Mouse (Mus musculus) forebrain, embryonic 14.5 days (tissue): Measurements from ENCODE around the gene Elmo3. TPM values are rescaled to one million over a fixed set of nuclear protein-coding genes. Genes with fewer than 3 reads are reported as not detected.

Experiments
- microRNA counts: library from miRNA; unstranded; fragments of <30 nt; microRNA quantifications from one replicate; lab custom pipeline; 2016
- microRNA-seq: library from miRNA; unstranded; fragments of <30 nt; microRNA quantifications from one replicate; pipeline ENCODE4, GENCODE M21; 2016
- polyA plus RNA-seq: library from polyadenylated mRNA; unstranded; fragments of >200 nt; fragmentation: Nextera tagmentation; extraction: Ambion mirVana; gene quantifications from 2 replicates; pipeline ENCODE4 v1.2.1, GENCODE M21; 2014

The Elmo3 gene
- polyA plus RNA-seq, 1 experiment from 2014 or later = 0.70 TPM

MicroRNAs encoded within 50 kb of the gene (microRNA counts, 519-probe panel; counts per million panel counts)
- microRNA mmu-miR-328 (lab: Ali Mortazavi, UCI) = 3,670 counts per million, percentile 37 among the panel's probes with 10 or more counts

Small RNA genes within 50 kb of the gene (microRNA-seq; reads per million reads assigned to microRNA genes)
- gene Gm27320 (not detected), gene Mir328 (226 reads per million, percentile 67 among the genes with 10 or more reads in this experiment)

Other genes with a start within 250 kb of the Elmo3 start
- not detected in 2 replicates for gene Ces3b, start 221.8 kb upstream of the Elmo3 start, polyA plus RNA-seq
- gene Ces4a, start 173.8 kb upstream of the Elmo3 start, polyA plus RNA-seq = 0.09 TPM in 1 of 2 replicates, not detected in the other
- gene Cbfb, start 134.9 kb upstream of the Elmo3 start, polyA plus RNA-seq = 34.5 and 39.5 TPM in 2 replicates
- 35.4 and 38.9 TPM in 2 replicates for gene D230025D16Rik, start 80.5 kb upstream of the Elmo3 start, polyA plus RNA-seq
- gene B3gnt9, start 50.4 kb upstream of the Elmo3 start, polyA plus RNA-seq = 3.1 and 4.1 TPM in 2 replicates
- 14.8 and 21.8 TPM in 2 replicates for gene Tradd, start 41.0 kb upstream of the Elmo3 start, polyA plus RNA-seq
- 0.50 and 0.85 TPM in 2 replicates for gene Fbxl8, start 41.0 kb upstream of the Elmo3 start, polyA plus RNA-seq
- gene Hsf4, start 35.8 kb upstream of the Elmo3 start, polyA plus RNA-seq = 0.14 and 0.37 TPM in 2 replicates
- 2.9 and 3.0 TPM in 2 replicates for gene Nol3, start 29.5 kb upstream of the Elmo3 start, polyA plus RNA-seq
- 67.9 and 69.5 TPM in 2 replicates for gene 4931428F04Rik, start 15.7 kb upstream of the Elmo3 start, polyA plus RNA-seq
- gene Exoc3l, start 9.5 kb upstream of the Elmo3 start, polyA plus RNA-seq = 8.3 and 8.8 TPM in 2 replicates
- 50.8 and 51.9 TPM in 2 replicates for gene E2f4, start 7.9 kb upstream of the Elmo3 start, polyA plus RNA-seq
- 0.67 and 0.93 TPM in 2 replicates for gene Lrrc29, start 20.7 kb downstream of the Elmo3 start, polyA plus RNA-seq
- 130 and 141 TPM in 2 replicates for gene Tmem208, start 20.8 kb downstream of the Elmo3 start, polyA plus RNA-seq
- gene Fhod1, start 42.4 kb downstream of the Elmo3 start, polyA plus RNA-seq = 0.39 and 0.48 TPM in 2 replicates
- gene Slc9a5, start 43.2 kb downstream of the Elmo3 start, polyA plus RNA-seq = 3.8 and 6.9 TPM in 2 replicates
- 1.1 and 1.2 TPM in 2 replicates for gene Plekhg4, start 67.7 kb downstream of the Elmo3 start, polyA plus RNA-seq
- gene Kctd19, start 107.9 kb downstream of the Elmo3 start, polyA plus RNA-seq = 0.09 TPM in 1 of 2 replicates, not detected in the other
- 0.22 and 0.43 TPM in 2 replicates for gene Lrrc36, start 108.0 kb downstream of the Elmo3 start, polyA plus RNA-seq
- 49.2 and 57.0 TPM in 2 replicates for gene Tppp3, start 165.9 kb downstream of the Elmo3 start, polyA plus RNA-seq
- 15.5 and 22.0 TPM in 2 replicates for gene Zdhhc1, start 191.3 kb downstream of the Elmo3 start, polyA plus RNA-seq
- 1.1 and 1.8 TPM in 2 replicates for gene Hsd11b2, start 213.2 kb downstream of the Elmo3 start, polyA plus RNA-seq